Mouse (Mus musculus): Measurements from ENCODE around the gene Atp13a5. TPM values are rescaled to one million over a fixed set of nuclear protein-coding genes. Genes with fewer than 3 reads are reported as not detected.
A peak's percentile ranks its signal among the peaks of the same experiment; 100 is the strongest.

Gene Atp13a5
- polyA plus RNA-seq, 1 experiment from 2014 or later: 0.06 TPM

DNA sequence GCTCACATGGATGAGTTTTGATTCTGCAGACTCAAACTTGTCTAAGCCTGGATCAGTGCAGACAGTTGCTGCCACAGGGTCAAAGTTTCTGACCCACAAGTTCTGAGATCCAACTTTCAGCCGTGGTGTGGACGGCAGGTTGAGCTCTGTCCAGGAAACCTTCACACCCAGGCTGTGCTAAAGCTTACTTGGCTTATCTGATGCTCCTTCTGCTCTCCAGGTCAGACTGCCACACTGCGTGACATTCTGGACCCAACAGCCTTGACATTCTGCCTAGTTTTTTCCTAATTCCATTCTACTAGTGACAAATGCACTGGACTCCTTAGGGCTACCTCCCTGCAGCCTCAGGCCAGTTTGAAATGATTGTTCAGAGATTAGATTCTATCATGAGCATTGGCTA, 63.1 kb downstream of the Atp13a5 start:
- ATAC-seq (no peak), DNase-seq (no peak)
- Histone ChIP-seq H3K27me3 (ENCODE audit: insufficient read depth, low read length) (no peaks in the 10 kb centered on the region), H3K27ac (ENCODE audit: low read depth) (no peak overlapping the region), H3K36me3 (replicated peaks; ENCODE audit: insufficient read depth, low read length) (no peaks in the 10 kb centered on the region), H3K9ac (replicated peaks) (no peak overlapping the region), H3K9me3 (ENCODE audit: low read length) (no peaks in the 10 kb centered on the region), H3K4me2 (ENCODE audit: low read depth, low read length) (no peak overlapping the region), H3K4me1 (ENCODE audit: insufficient read depth) (no peaks in the 10 kb centered on the region), H3K4me3 (ENCODE audit: low read depth, low read length) (no peak overlapping the region)
- WGBS (ENCODE audit: insufficient replicate concordance): 54% methylated on average over 3 of the region's 3 CpGs
- no peak for TF ChIP-seq CTCF (IDR thresholded peaks at IDR 0.05; ENCODE audit: low read depth)
- TF ChIP-seq EP300 (IDR thresholded peaks at IDR 0.05; ENCODE audit: low read depth): no peak

GRCm38 (mm10) chr16:29314991-29315390, 63.5 kb downstream of the Atp13a5 start:
- H3K4me1 ChIP-seq (ENCODE audit: insufficient read depth): no peaks in the 10 kb centered on the region
- no peak overlapping the region for H3K27ac ChIP-seq (ENCODE audit: low read depth)
- no peaks in the 10 kb centered on the region for H3K9me3 ChIP-seq (ENCODE audit: low read length)
- TF ChIP-seq CTCF (IDR thresholded peaks at IDR 0.05; ENCODE audit: low read depth) (no peak), EP300 (IDR thresholded peaks at IDR 0.05; ENCODE audit: low read depth) (no peak)
- 68% methylated on average over 3 of the region's 3 CpGs for WGBS (ENCODE audit: insufficient replicate concordance)
- DNase-seq: no peak
- no peaks in the 10 kb centered on the region for H3K36me3 ChIP-seq (replicated peaks; ENCODE audit: insufficient read depth, low read length)
- H3K4me2 ChIP-seq (ENCODE audit: low read depth, low read length): no peak overlapping the region
- H3K4me3 ChIP-seq (ENCODE audit: low read depth, low read length): no peak overlapping the region
- 0 out of 2 replicates have a peak, but pooled peaks have one; percentile 44 for ATAC-seq
- no peak overlapping the region for H3K9ac ChIP-seq (replicated peaks)
- no peaks in the 10 kb centered on the region for H3K27me3 ChIP-seq (ENCODE audit: insufficient read depth, low read length)

DNA sequence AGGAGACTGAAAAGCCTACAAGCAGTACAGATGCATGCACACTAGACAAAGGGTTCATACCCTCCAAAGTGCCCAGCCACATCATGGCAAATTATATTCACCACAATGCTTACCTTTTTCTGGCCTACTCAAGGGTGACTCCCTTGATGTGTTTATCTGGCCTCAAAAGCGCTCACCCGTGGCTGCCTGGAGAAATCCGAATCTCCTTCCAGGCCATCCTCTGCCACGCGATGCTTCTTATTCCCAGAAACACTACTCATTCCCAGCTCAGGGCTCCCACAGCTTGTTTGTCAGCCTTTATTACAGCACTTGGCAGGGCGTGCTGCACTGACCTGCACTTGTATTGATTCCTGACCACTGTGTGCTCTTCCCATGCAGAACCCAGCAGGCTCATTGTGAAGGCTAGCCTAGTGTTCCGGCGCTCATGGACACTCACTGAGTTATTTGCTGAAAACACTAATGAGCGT, 80.9 kb downstream of the Atp13a5 start:
- no peaks in the 10 kb centered on the region for H3K27me3 ChIP-seq (ENCODE audit: insufficient read depth, low read length)
- TF ChIP-seq EP300 (IDR thresholded peaks at IDR 0.05; ENCODE audit: low read depth): no peak
- no peak for TF ChIP-seq CTCF (IDR thresholded peaks at IDR 0.05; ENCODE audit: low read depth)
- H3K4me3 ChIP-seq (ENCODE audit: low read depth, low read length): no peak overlapping the region
- H3K27ac ChIP-seq (ENCODE audit: low read depth): no peak overlapping the region
- no peaks in the 10 kb centered on the region for H3K36me3 ChIP-seq (replicated peaks; ENCODE audit: insufficient read depth, low read length)
- no peaks in the 10 kb centered on the region for H3K9me3 ChIP-seq (ENCODE audit: low read length)
- no peaks in the 10 kb centered on the region for H3K4me1 ChIP-seq (ENCODE audit: insufficient read depth)
- ATAC-seq (no peak), DNase-seq (no peak)
- no peak overlapping the region for H3K9ac ChIP-seq (replicated peaks)
- WGBS (ENCODE audit: insufficient replicate concordance): 76% methylated on average over 9 of the region's 9 CpGs
- no peak overlapping the region for H3K4me2 ChIP-seq (ENCODE audit: low read depth, low read length)

DNA sequence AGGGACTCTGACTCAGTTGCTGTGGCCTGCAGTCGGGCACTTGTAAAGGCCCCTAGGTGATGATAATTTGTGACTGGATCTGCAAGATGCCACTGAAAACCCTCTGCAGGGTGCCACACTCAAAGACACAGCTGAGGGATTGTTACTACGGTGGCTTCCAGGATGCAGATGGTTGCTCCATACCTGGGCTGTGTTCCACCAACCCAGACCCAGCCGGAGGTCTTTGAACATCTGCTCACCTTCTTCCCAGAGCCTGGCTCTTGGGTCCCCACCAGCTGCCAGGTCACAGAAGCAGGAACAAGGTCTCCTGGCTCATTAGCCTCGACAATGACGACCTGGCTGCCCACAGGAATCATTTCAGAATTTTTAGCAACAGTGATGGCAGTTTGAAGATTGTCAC, 97.8 kb downstream of the Atp13a5 start:
- 67% methylated on average over 5 of the region's 5 CpGs for WGBS (ENCODE audit: insufficient replicate concordance)
- no peak overlapping the region for H3K4me2 ChIP-seq (ENCODE audit: low read depth, low read length)
- ATAC-seq (no peak), DNase-seq (no peak)
- H3K36me3 ChIP-seq (replicated peaks; ENCODE audit: insufficient read depth, low read length): no peaks in the 10 kb centered on the region
- TF ChIP-seq EP300 (IDR thresholded peaks at IDR 0.05; ENCODE audit: low read depth) (no peak), CTCF (IDR thresholded peaks at IDR 0.05; ENCODE audit: low read depth) (no peak)
- no peak overlapping the region for H3K9ac ChIP-seq (replicated peaks)
- no peak overlapping the region for H3K27ac ChIP-seq (ENCODE audit: low read depth)
- no peak overlapping the region for H3K4me3 ChIP-seq (ENCODE audit: low read depth, low read length)
- no peaks in the 10 kb centered on the region for H3K27me3 ChIP-seq (ENCODE audit: insufficient read depth, low read length)
- H3K9me3 ChIP-seq (ENCODE audit: low read length): no peaks in the 10 kb centered on the region
- no peaks in the 10 kb centered on the region for H3K4me1 ChIP-seq (ENCODE audit: insufficient read depth)

DNA sequence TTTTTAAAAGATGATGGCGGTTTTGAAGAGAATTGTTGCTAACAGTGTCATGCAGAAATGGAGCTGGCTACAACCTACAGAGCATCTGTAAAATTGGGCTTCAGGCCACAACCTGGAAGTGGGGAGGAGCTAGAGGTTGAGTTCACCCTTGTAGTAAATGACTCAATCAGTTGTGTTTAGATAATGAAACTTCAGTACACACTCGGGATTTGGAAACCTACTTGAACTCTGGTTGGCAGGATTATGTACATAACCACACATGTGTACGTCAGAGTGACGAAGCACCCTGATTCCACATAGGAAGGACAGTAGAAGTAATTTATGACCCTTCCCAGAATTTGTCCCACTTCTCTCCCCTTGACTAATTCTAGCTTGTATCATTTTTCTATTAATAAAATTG, 124.2 kb downstream of the Atp13a5 start:
- ATAC-seq (peak; percentile 61), DNase-seq (no peak)
- Histone ChIP-seq H3K27ac (ENCODE audit: low read depth) (no peak overlapping the region), H3K4me3 (ENCODE audit: low read depth, low read length) (no peak overlapping the region), H3K27me3 (ENCODE audit: insufficient read depth, low read length) (no peaks in the 10 kb centered on the region), H3K9me3 (ENCODE audit: low read length) (no peaks in the 10 kb centered on the region), H3K36me3 (replicated peaks; ENCODE audit: insufficient read depth, low read length) (no peaks in the 10 kb centered on the region), H3K4me1 (ENCODE audit: insufficient read depth) (no peaks in the 10 kb centered on the region), H3K4me2 (ENCODE audit: low read depth, low read length) (no peak overlapping the region), H3K9ac (replicated peaks) (no peak overlapping the region)
- TF ChIP-seq CTCF (IDR thresholded peaks at IDR 0.05; ENCODE audit: low read depth) (no peak), EP300 (IDR thresholded peaks at IDR 0.05; ENCODE audit: low read depth) (no peak)
- 55% methylated on average over 4 of the region's 4 CpGs for WGBS (ENCODE audit: insufficient replicate concordance)

DNA sequence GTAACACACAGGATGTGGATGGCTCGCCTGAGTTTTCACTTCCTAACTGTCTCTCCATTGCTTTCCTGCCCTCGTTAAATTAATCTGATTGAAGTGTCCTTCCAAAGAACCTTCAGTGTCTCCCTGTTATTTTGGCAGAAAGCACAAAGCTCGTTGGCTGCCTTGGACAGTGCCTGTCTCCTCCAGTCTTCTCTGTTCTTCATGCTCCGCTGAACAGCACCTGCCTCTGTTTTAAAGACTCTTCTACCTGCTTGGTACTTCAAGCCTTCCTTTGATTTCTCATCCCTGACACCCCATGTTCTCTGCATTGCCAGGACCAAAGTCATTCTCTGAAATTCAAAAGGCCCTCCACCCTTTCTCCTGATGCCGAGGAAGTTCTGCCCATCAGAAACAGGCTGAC, 142.6 kb downstream of the Atp13a5 start:
- 58% methylated on average over 5 of the region's 5 CpGs for WGBS (ENCODE audit: insufficient replicate concordance)
- Histone ChIP-seq H3K27me3 (ENCODE audit: insufficient read depth, low read length) (no peaks in the 10 kb centered on the region), H3K9ac (replicated peaks) (no peak overlapping the region), H3K36me3 (replicated peaks; ENCODE audit: insufficient read depth, low read length) (no peaks in the 10 kb centered on the region), H3K27ac (ENCODE audit: low read depth) (no peak overlapping the region), H3K4me1 (ENCODE audit: insufficient read depth) (no peaks in the 10 kb centered on the region), H3K9me3 (ENCODE audit: low read length) (no peaks in the 10 kb centered on the region), H3K4me2 (ENCODE audit: low read depth, low read length) (no peak overlapping the region), H3K4me3 (ENCODE audit: low read depth, low read length) (no peak overlapping the region)
- no peak for DNase-seq
- ATAC-seq: no peak
- TF ChIP-seq EP300 (IDR thresholded peaks at IDR 0.05; ENCODE audit: low read depth) (no peak), CTCF (IDR thresholded peaks at IDR 0.05; ENCODE audit: low read depth) (no peak)
